Mouse (Mus musculus): Measurements from ENCODE around the gene Tmem28. TPM values are rescaled to one million over a fixed set of nuclear protein-coding genes. Genes with fewer than 3 reads are reported as not detected.
A peak's percentile ranks its signal among the peaks of the same experiment; 100 is the strongest.

Gene Tmem28
- not detected for total RNA-seq (2021)

- intact Hi-C loops (cut with DNase I): no loop called here
- DNase-seq: no peak
Measured at GRCm38 (mm10) chrX:99820790-99821395, at the start of gene Tmem28. Tmem28 (plus strand) TSS chrX:99821021.

GRCm38 (mm10) chrX:99780308-99780707 lies 40.5 kb upstream of the Tmem28 start:
- intact Hi-C loops (cut with DNase I): no loop called here
- DNase-seq: no peak

- peak; percentile 23 to 44 for DNase-seq
- intact Hi-C loops (cut with DNase I): loop anchor here (1.0 to 5.0 kb wide), 2 partner anchors 584 to 672 kb away; no protein-coding TSS in a partner anchor
Measured at GRCm38 (mm10) chrX:99808375-99808774, 12.4 kb upstream of the Tmem28 start.

GRCm38 (mm10) chrX:99819395-99819935 lies 1.4 kb upstream of the Tmem28 start:
- peak; percentile 66 to 75 for DNase-seq
- intact Hi-C loops (cut with DNase I): no loop called here

- DNase-seq: peak in 1 of 2 experiments; percentile 1
Measured at GRCm38 (mm10) chrX:99819936-99820789, 658 bp upstream of the Tmem28 start.

GRCm38 (mm10) chrX:99842090-99842489 lies 21.3 kb downstream of the Tmem28 start:
- no peak for DNase-seq
- intact Hi-C loops (cut with DNase I): no loop called here

More at GRCm38 (mm10) chrX:99819936-99820789, 658 bp upstream of the Tmem28 start:
- intact Hi-C loops (cut with DNase I): no loop called here

GRCm38 (mm10) chrX:99853261-99853741 lies 32.5 kb downstream of the Tmem28 start:
- DNase-seq: peak; percentile 74 to 80

GRCm38 (mm10) chrX:99853834-99854233 lies 33.0 kb downstream of the Tmem28 start:
- peak in 1 of 2 experiments; percentile 9 for DNase-seq
- intact Hi-C loops (cut with DNase I): loop anchor here (1.0 to 10.0 kb wide), 4 partner anchors 123 to 849 kb away; partner anchors contain the start of gene Stard8

More at GRCm38 (mm10) chrX:99853261-99853741, 32.5 kb downstream of the Tmem28 start:
- intact Hi-C loops (cut with DNase I): loop anchor here (1.0 to 10.0 kb wide), 4 partner anchors 124 to 848 kb away; partner anchors contain the start of gene Stard8

GRCm38 (mm10) chrX:99872228-99872627 lies 51.4 kb downstream of the Tmem28 start:
- intact Hi-C loops (cut with DNase I): no loop called here
- DNase-seq: peak in 1 of 2 experiments; percentile 13

GRCm38 (mm10) chrX:99872632-99873201 lies 51.9 kb downstream of the Tmem28 start:
- peak; percentile 12 to 37 for DNase-seq
- intact Hi-C loops (cut with DNase I): no loop called here

GRCm38 (mm10) chrX:99873259-99873919 lies 52.6 kb downstream of the Tmem28 start:
- intact Hi-C loops (cut with DNase I): no loop called here

GRCm38 (mm10) chrX:99873920-99874296 lies 53.1 kb downstream of the Tmem28 start:
- intact Hi-C loops (cut with DNase I): no loop called here
- DNase-seq: no peak

More at GRCm38 (mm10) chrX:99873259-99873919, 52.6 kb downstream of the Tmem28 start:
- DNase-seq: peak; percentile 12 to 20

GRCm38 (mm10) chrX:99876781-99877180 lies 56.0 kb downstream of the Tmem28 start:
- DNase-seq: peak; percentile 17 to 53

GRCm38 (mm10) chrX:99883396-99883795 lies 62.6 kb downstream of the Tmem28 start:
- intact Hi-C loops (cut with DNase I): no loop called here
- no peak for DNase-seq

More at GRCm38 (mm10) chrX:99876781-99877180, 56.0 kb downstream of the Tmem28 start:
- intact Hi-C loops (cut with DNase I): loop anchor here (5.0 kb wide), 1 partner anchor 101 kb away; the partner anchor contains the start of gene Eda

Other genes starting within 250 kb of the Tmem28 start
- gene Eda, start 154.6 kb downstream of the Tmem28 start, total RNA-seq (2021): 1 to 10 TPM; 4.7 to 5.6 TPM